ENCODE assay signal across 11 mouse cellular contexts in the genomic region with DNA sequence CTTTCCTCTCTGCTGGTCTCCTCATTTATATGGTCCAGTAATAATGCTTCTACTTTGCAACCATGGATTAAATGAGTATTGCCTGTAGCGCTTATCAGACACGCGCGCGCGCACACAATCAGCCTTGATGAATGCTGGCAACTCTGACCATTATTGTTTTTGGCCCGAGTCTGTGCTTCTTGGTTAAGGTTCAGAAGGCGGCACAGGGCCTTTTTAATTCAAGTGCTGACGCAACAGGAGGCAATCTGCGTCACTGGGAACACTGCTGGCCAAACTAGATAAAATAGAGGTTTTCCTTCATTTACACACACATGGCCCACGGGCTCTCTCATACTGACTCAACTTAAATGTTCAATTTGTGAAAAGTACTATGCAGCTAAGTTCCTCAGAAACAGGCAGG.
DNase-seq lines count a peak whose midpoint lies in the region; ATAC-seq and TF ChIP-seq lines count a peak whose summit lies in the region.
"Had no signal": no experiment of that assay in that cellular context is flagged by ENCODE, and none has a peak within 500 bp of the region (broad histone marks: within the 10 kb centered on the region; RNA-seq: fewer than 3 reads in every experiment).

No protein-coding gene starts in this region.

- no peaks in the 10 kb centered on the region for H3K36me3 ChIP-seq in heart, postnatal 0 days (replicated peaks; ENCODE audit: control insufficient read depth, insufficient read depth, low read length)
- no peaks in the 10 kb centered on the region for H3K36me3 ChIP-seq in thymus, adult 2 months (ENCODE audit: control insufficient read depth, insufficient read depth, low read length)
- 0 out of 2 replicates have a peak, but pooled peaks cover 6% of the 10 kb centered on the region for H3K36me3 ChIP-seq in forebrain, embryonic 13.5 days (ENCODE audit: poor library complexity, severe bottlenecking)
- H3K36me3 ChIP-seq: limb, embryonic 13.5 days had no signal

- H3K9me3 ChIP-seq in heart, postnatal 0 days (replicated peaks; ENCODE audit: control insufficient read depth, low read length): no peaks in the 10 kb centered on the region
- no peaks in the 10 kb centered on the region for H3K9me3 ChIP-seq in forebrain, embryonic 13.5 days (replicated peaks)
- H3K9me3 ChIP-seq: limb, embryonic 13.5 days had no signal

- no peaks in the 10 kb centered on the region for H3K4me1 ChIP-seq in heart, postnatal 0 days (ENCODE audit: control insufficient read depth, insufficient read depth)
- H3K4me1 ChIP-seq in thymus, adult 2 months (replicated peaks; ENCODE audit: control insufficient read depth, insufficient read depth, low read length): no peaks in the 10 kb centered on the region
- H3K4me1 ChIP-seq in forebrain, embryonic 13.5 days: 0 out of 2 replicates have a peak, but pooled peaks cover 4% of the 10 kb centered on the region
- H3K4me1 ChIP-seq: limb, embryonic 13.5 days had no signal

- no peaks in the 10 kb centered on the region for H3K27me3 ChIP-seq in heart, postnatal 0 days (ENCODE audit: control insufficient read depth, insufficient read depth, low read length)
- no peaks in the 10 kb centered on the region; the same call in 1 of the 2 replicates for H3K27me3 ChIP-seq in thymus, adult 2 months (ENCODE audit: control insufficient read depth, insufficient read depth, low read length)
- no peaks in the 10 kb centered on the region for H3K27me3 ChIP-seq in forebrain, embryonic 13.5 days
- H3K27me3 ChIP-seq: limb, embryonic 13.5 days had no signal

- no peak overlapping the region for H3K4me2 ChIP-seq in heart, postnatal 0 days (ENCODE audit: low read depth, low read length)
- H3K4me2 ChIP-seq in forebrain, embryonic 13.5 days: no peak overlapping the region
- H3K4me2 ChIP-seq: limb, embryonic 13.5 days had no signal

- ATAC-seq in heart, postnatal 0 days (ENCODE audit: insufficient read depth, low read depth): 0 out of 2 replicates have a peak, but pooled peaks have one; percentile 24
- no peak for ATAC-seq in forebrain, embryonic 13.5 days

- WGBS in heart, postnatal 0 days: 68% methylated on average over 11 of the region's 11 CpGs
- WGBS in thymus, adult 2 months: 91% methylated on average over 11 of the region's 11 CpGs
- 74% methylated on average over 11 of the region's 11 CpGs for WGBS in forebrain, embryonic 13.5 days

- H3K27ac ChIP-seq in heart, postnatal 0 days (ENCODE audit: low read depth): no peak overlapping the region
- H3K27ac ChIP-seq in thymus, adult 2 months (ENCODE audit: control insufficient read depth, insufficient read depth, low read length): no peak overlapping the region
- H3K27ac ChIP-seq in forebrain, embryonic 13.5 days: no peak overlapping the region
- H3K27ac ChIP-seq: limb, embryonic 13.5 days; macrophage had no signal

- TF ChIP-seq EP300 in heart, postnatal 0 days (IDR thresholded peaks at IDR 0.05; ENCODE audit: low read depth): no peak

- peak; percentile 22 for DNase-seq in ovary, postnatal 36 days (ENCODE audit: low spot score)
- no peak for DNase-seq in ovary, postnatal 14 days (ENCODE audit: low spot score)
- DNase-seq in adrenal gland, postnatal 36 days: peak; percentile 38 to 72
- no peak for DNase-seq in heart, postnatal 0 days (ENCODE audit: low spot score)
- DNase-seq in thymus, adult 2 months: no peak
- no peak for DNase-seq in frontal cortex, postnatal 36 days (ENCODE audit: low spot score in 2 of 2)
- DNase-seq: cerebellum, postnatal 14 days; thymus, postnatal 36 days had no signal

- no peak for TF ChIP-seq CTCF in heart, postnatal 0 days (IDR thresholded peaks at IDR 0.05; ENCODE audit: low read depth)
- no peak for TF ChIP-seq CTCF in thymus, adult 2 months (IDR thresholded peaks at IDR 0.05; ENCODE audit: borderline replicate concordance, control insufficient read depth, extremely low read depth, insufficient read depth, low read length, poor library complexity)

- TF ChIP-seq POLR2A in thymus, adult 2 months (IDR thresholded peaks at IDR 0.05; ENCODE audit: control insufficient read depth, extremely low read depth, insufficient read depth, low read length, poor library complexity): no peak

- H3K4me3 ChIP-seq in heart, postnatal 0 days (ENCODE audit: low read depth, low read length): no peak overlapping the region
- H3K4me3 ChIP-seq in thymus, adult 2 months (ENCODE audit: control insufficient read depth, insufficient read depth, low read length): no peak overlapping the region
- H3K4me3 ChIP-seq in forebrain, embryonic 13.5 days: no peak overlapping the region
- H3K4me3 ChIP-seq: limb, embryonic 13.5 days had no signal

- no peak overlapping the region for H3K9ac ChIP-seq in heart, postnatal 0 days (replicated peaks; ENCODE audit: low read depth, low read length)
- H3K9ac ChIP-seq in forebrain, embryonic 13.5 days: no peak overlapping the region
- H3K9ac ChIP-seq: limb, embryonic 13.5 days had no signal

Comparison
In these comparisons a context has a peak if more than half of its experiments do, and no peak if none do; other contexts are left out.
1. DNase-seq: peak in ovary, postnatal 36 days (single experiment) and adrenal gland, postnatal 36 days (2 of 2); none in ovary, postnatal 14 days (single experiment), heart, postnatal 0 days (single experiment), thymus, adult 2 months (single experiment) and frontal cortex, postnatal 36 days (0 of 2).